Mouse (Mus musculus): Measurements from ENCODE around the gene Ribc2. TPM values are rescaled to one million over a fixed set of nuclear protein-coding genes. Genes with fewer than 3 reads are reported as not detected.

Gene Ribc2
- polyA plus RNA-seq, 1 experiment from 2014 or later: 0.53 TPM

GRCm38 (mm10) chr15:85156198-85156597 is 24.3 kb downstream of the Ribc2 start:
- H3K4me3 ChIP-seq (replicated peaks): no peak overlapping the region
- H3K27me3 ChIP-seq: no peaks in the 10 kb centered on the region
- ATAC-seq (replicated peaks; ENCODE audit: low FRiP score): no peak
- 0 out of 2 replicates have a peak, but pooled peaks cover 4% of the 10 kb centered on the region for H3K4me1 ChIP-seq
- no peaks in the 10 kb centered on the region for H3K9me3 ChIP-seq (replicated peaks)
- no peak overlapping the region for H3K9ac ChIP-seq
- 64% methylated on average over 4 of the region's 4 CpGs for WGBS
- no peak overlapping the region for H3K27ac ChIP-seq
- no peak overlapping the region for H3K4me2 ChIP-seq
- H3K36me3 ChIP-seq: no peaks in the 10 kb centered on the region

- Histone ChIP-seq H3K27ac (no peak overlapping the region), H3K4me3 (replicated peaks) (no peak overlapping the region), H3K9me3 (replicated peaks) (no peaks in the 10 kb centered on the region), H3K36me3 (no peaks in the 10 kb centered on the region), H3K4me1 (peaks cover 26% of the 10 kb centered on the region), H3K9ac (no peak overlapping the region), H3K27me3 (no peaks in the 10 kb centered on the region), H3K4me2 (no peak overlapping the region)
- no peak for ATAC-seq (replicated peaks; ENCODE audit: low FRiP score)
These were observed 29.5 kb downstream of the Ribc2 start for GRCm38 (mm10) chr15:85161416-85161815.

DNA sequence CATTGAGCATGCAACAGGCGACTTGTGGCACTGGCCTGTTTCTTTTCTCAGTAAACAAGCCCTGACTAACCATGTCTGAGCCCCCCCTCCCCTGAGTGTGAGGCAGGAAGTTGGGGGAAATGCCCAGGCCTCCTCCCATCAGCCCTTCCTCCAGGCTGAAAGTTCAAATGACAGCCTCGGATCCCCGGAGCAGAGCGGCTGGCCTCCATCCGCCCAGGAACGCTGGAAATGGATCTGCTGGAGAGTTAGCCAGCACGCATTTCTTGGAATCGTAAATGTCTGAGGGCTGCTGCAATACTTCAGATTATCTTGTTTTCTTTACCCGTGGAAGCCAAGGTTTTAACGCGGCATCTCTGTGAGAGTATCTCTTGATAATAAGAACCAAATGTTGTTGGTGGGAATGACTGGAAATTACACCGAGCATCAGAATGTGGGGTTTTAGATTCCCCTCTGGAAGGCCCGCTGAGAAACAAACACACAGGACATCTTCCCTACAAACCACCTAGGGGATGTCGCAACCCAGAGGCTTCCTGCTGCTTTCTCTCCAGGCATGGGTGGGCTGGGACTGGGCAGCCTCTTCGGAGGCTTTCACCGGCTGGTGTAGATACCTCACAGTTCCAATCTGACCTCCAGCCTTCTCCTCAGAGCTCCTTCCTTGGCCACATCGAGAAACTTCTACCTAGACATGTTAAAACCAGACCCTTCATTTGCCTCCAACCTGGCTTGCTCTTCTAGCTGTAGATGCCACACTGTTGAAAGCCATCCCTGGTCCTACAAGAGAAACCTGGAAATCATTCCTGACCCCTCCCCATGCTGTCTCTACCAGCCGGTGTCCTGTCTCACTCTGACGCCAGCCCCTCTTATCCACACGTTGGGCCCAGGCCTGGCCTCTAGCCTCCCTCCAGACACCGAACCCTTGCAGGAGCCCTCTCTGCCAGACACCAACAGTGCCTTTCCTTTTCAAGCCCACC is 31.1 kb downstream of the Ribc2 start:
- Histone ChIP-seq H3K4me1 (peaks cover 37% of the 10 kb centered on the region), H3K27me3 (no peaks in the 10 kb centered on the region), H3K9me3 (replicated peaks) (no peaks in the 10 kb centered on the region), H3K36me3 (no peaks in the 10 kb centered on the region), H3K4me3 (replicated peaks) (no peak overlapping the region), H3K9ac (no peak overlapping the region), H3K27ac (peak overlapping the region; percentile 73), H3K4me2 (no peak overlapping the region)
- peak; percentile 53 for ATAC-seq (replicated peaks; ENCODE audit: low FRiP score)
- 37% methylated on average over 21 of the region's 21 CpGs for whole genome bisulfite sequencing

- ATAC-seq (replicated peaks; ENCODE audit: low FRiP score): no peak
- H3K4me2 ChIP-seq: no peak overlapping the region
These were observed 34.6 kb downstream of the Ribc2 start for GRCm38 (mm10) chr15:85166433-85166933.

DNA sequence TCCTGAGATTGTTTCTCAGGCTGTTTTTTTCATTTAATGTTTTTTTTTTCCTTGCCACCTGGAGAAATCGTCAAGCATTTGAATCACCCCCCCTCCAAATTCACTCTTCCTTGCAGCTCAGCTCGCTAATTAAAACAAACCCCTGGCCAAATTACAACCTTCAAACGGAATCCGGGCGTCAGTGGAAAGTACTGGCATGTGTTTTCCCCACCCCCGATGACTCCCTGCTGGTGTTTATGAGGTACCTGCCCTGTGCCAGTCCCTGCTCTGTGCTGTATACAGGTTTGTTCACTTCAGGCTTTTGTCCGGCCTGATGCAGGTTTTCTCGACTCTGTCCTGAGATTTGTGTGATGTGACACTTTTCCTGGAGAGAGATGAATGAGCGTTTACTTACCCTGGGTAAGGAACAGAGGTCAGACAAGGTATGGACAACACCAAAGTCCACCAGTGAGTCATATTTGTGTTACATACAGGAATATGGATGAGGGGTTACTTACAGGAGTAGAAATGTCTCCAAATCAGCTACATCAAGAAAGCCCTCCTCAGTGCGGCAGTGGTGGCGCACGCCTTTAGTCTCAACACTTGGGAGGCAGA is 35.3 kb downstream of the Ribc2 start:
- WGBS: 40% methylated on average over 12 of the region's 12 CpGs
- H3K9me3 ChIP-seq (replicated peaks): no peaks in the 10 kb centered on the region
- H3K4me1 ChIP-seq: peaks cover 42% of the 10 kb centered on the region
- no peak overlapping the region for H3K4me2 ChIP-seq
- H3K9ac ChIP-seq: no peak overlapping the region
- H3K27ac ChIP-seq: no peak overlapping the region
- no peaks in the 10 kb centered on the region for H3K36me3 ChIP-seq
- H3K27me3 ChIP-seq: no peaks in the 10 kb centered on the region
- no peak for ATAC-seq (replicated peaks; ENCODE audit: low FRiP score)
- H3K4me3 ChIP-seq (replicated peaks): no peak overlapping the region

More at GRCm38 (mm10) chr15:85166433-85166933, 34.6 kb downstream of the Ribc2 start:
- Histone ChIP-seq H3K27me3 (no peaks in the 10 kb centered on the region), H3K9me3 (replicated peaks) (no peaks in the 10 kb centered on the region), H3K4me3 (replicated peaks) (no peak overlapping the region), H3K9ac (no peak overlapping the region), H3K4me1 (peaks cover 41% of the 10 kb centered on the region), H3K27ac (peak overlapping the region; percentile 70), H3K36me3 (no peaks in the 10 kb centered on the region)
- WGBS: 37% methylated on average over 11 of the region's 11 CpGs

- no peaks in the 10 kb centered on the region for H3K9me3 ChIP-seq (replicated peaks)
- ATAC-seq (replicated peaks; ENCODE audit: low FRiP score): peak; percentile 77; the same call in 1 of the 2 replicates
- H3K4me3 ChIP-seq (replicated peaks): no peak overlapping the region
- no peak overlapping the region for H3K9ac ChIP-seq
- H3K4me2 ChIP-seq: no peak overlapping the region
- no peaks in the 10 kb centered on the region for H3K27me3 ChIP-seq
- peak overlapping the region; percentile 66; the same call in 1 of the 2 replicates for H3K27ac ChIP-seq
- no peaks in the 10 kb centered on the region for H3K36me3 ChIP-seq
- 47% methylated on average over 2 of the region's 2 CpGs for WGBS
- peaks cover 31% of the 10 kb centered on the region for H3K4me1 ChIP-seq
These were observed 40.2 kb downstream of the Ribc2 start for GRCm38 (mm10) chr15:85172054-85172453.

- no peak for ATAC-seq (replicated peaks; ENCODE audit: low FRiP score)
- Histone ChIP-seq H3K4me3 (replicated peaks) (no peak overlapping the region), H3K27me3 (no peaks in the 10 kb centered on the region), H3K4me2 (no peak overlapping the region), H3K9me3 (replicated peaks) (no peaks in the 10 kb centered on the region), H3K36me3 (no peaks in the 10 kb centered on the region), H3K4me1 (peaks cover 31% of the 10 kb centered on the region), H3K27ac (peak overlapping the region; percentile 78), H3K9ac (no peak overlapping the region)
- 62% methylated on average over 8 of the region's 8 CpGs for WGBS
These were observed 41.5 kb downstream of the Ribc2 start for GRCm38 (mm10) chr15:85173425-85173824.

DNA sequence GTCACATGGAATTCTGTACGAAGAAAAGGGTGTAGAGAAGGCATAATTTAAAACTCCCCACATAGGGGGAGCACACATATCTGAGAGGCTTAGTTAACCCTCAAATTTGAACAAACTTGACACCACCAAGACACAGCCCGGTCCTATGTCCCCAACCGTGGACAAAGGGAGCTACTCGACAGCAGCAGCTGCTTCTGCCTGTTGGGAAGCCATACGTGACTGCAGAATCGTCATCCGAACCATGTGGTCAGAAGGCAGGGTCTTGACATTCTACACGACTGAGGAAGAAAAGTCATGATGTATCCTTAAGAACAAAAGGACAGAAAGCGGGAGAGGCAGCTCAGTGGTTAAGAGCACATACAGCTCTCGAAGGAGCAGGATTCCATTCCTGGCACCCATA is 42.2 kb downstream of the Ribc2 start:
- Histone ChIP-seq H3K4me1 (peaks cover 35% of the 10 kb centered on the region), H3K27ac (peak overlapping the region; percentile 78), H3K4me3 (replicated peaks) (no peak overlapping the region), H3K4me2 (no peak overlapping the region), H3K9ac (no peak overlapping the region), H3K36me3 (no peaks in the 10 kb centered on the region), H3K27me3 (no peaks in the 10 kb centered on the region), H3K9me3 (replicated peaks) (no peaks in the 10 kb centered on the region)
- ATAC-seq (replicated peaks; ENCODE audit: low FRiP score): no peak
- 51% methylated on average over 10 of the region's 10 CpGs for WGBS

- 73% methylated on average over 8 of the region's 8 CpGs for WGBS
- H3K27me3 ChIP-seq: no peaks in the 10 kb centered on the region
- H3K9me3 ChIP-seq (replicated peaks): no peaks in the 10 kb centered on the region
- no peak overlapping the region for H3K9ac ChIP-seq
- peaks cover 29% of the 10 kb centered on the region for H3K4me1 ChIP-seq
- no peaks in the 10 kb centered on the region for H3K36me3 ChIP-seq
- ATAC-seq (replicated peaks; ENCODE audit: low FRiP score): no peak
- H3K4me3 ChIP-seq (replicated peaks): no peak overlapping the region
- no peak overlapping the region for H3K4me2 ChIP-seq
- no peak overlapping the region for H3K27ac ChIP-seq
These were observed 45.7 kb downstream of the Ribc2 start for GRCm38 (mm10) chr15:85177576-85177975.

GRCm38 (mm10) chr15:85178172-85178571 is 46.3 kb downstream of the Ribc2 start:
- Histone ChIP-seq H3K27ac (no peak overlapping the region), H3K9ac (no peak overlapping the region), H3K36me3 (no peaks in the 10 kb centered on the region), H3K4me1 (peaks cover 24% of the 10 kb centered on the region), H3K27me3 (no peaks in the 10 kb centered on the region), H3K4me3 (replicated peaks) (no peak overlapping the region), H3K4me2 (no peak overlapping the region), H3K9me3 (replicated peaks) (no peaks in the 10 kb centered on the region)
- 72% methylated on average over 6 of the region's 6 CpGs for WGBS
- ATAC-seq (replicated peaks; ENCODE audit: low FRiP score): no peak

DNA sequence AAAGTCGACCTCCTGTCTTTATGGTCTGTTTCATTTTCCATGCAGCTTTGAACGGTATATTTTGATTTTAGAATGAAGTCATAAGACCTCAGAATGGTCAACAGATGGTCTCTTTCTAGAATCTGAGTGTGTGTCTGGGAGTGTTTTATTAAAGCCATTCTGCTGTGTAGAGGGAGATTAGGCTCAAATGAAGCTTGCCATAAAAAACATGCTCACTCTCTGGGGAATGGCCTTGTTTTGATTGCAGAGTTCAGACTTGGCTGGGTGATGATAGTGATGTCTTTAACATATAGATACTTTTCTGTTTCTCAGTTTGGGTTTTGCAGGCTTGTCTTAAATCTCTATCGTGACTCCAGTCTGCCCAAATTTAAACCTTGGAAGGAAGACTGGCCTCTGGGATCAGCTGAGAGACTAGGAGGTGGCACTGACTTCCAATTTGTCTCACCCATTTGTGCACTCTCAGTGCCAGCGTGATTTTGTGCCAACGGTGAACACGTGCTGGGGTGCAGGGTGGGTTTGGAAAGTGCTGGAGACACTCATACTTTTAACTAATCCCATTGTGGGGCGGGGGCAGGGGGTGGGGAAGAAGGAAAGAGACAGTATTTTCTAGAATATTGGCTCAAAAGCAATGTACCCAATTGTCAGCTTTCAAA is 47.8 kb downstream of the Ribc2 start:
- peaks cover 13% of the 10 kb centered on the region for H3K4me1 ChIP-seq
- no peaks in the 10 kb centered on the region for H3K9me3 ChIP-seq (replicated peaks)
- H3K27me3 ChIP-seq: no peaks in the 10 kb centered on the region
- 57% methylated on average over 7 of the region's 7 CpGs for WGBS
- peak overlapping the region; percentile 66 for H3K27ac ChIP-seq
- H3K36me3 ChIP-seq: no peaks in the 10 kb centered on the region
- H3K9ac ChIP-seq: no peak overlapping the region
- no peak overlapping the region for H3K4me2 ChIP-seq
- 0 out of 2 replicates have a peak, but pooled peaks have one; percentile 22 for ATAC-seq (replicated peaks; ENCODE audit: low FRiP score)
- no peak overlapping the region for H3K4me3 ChIP-seq (replicated peaks)

DNA sequence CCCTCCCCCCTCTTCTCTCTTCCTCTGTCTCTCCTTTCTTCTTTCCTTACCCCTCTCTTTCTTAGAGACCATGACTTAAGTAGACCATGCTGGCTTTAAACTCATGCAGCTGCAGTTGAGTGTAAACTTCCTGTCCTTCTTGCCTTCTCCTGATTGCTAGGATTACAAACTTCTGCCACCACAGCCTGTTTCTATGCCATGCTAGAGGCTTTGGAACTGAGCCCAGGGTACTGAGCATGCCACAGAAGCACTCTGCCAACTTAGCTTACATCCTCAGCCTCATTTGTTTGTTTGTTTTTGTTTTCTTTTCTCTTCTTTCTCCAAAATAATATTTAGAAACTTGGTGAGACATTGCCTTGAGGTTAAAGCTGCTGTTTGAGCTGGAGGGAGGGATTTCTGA is 48.5 kb downstream of the Ribc2 start:
- no peak overlapping the region for H3K4me3 ChIP-seq (replicated peaks)
- peaks cover 13% of the 10 kb centered on the region for H3K4me1 ChIP-seq
- no peak for ATAC-seq (replicated peaks; ENCODE audit: low FRiP score)
- no peak overlapping the region for H3K9ac ChIP-seq
- H3K36me3 ChIP-seq: no peaks in the 10 kb centered on the region
- H3K27me3 ChIP-seq: no peaks in the 10 kb centered on the region
- no peaks in the 10 kb centered on the region for H3K9me3 ChIP-seq (replicated peaks)
- peak overlapping the region; percentile 63 for H3K27ac ChIP-seq
- H3K4me2 ChIP-seq: no peak overlapping the region
